Mouse (Mus musculus) MEL (cell line): ENCODE data around the gene Inppl1. TPM values are rescaled to one million over a fixed set of nuclear protein-coding genes. Genes with fewer than 3 reads are reported as not detected.

Experiments
- DNase-seq: peaks from one replicate; pipeline ENCODE4 v3.0.0; 2011; ENCODE audit warnings: low read depth, low spot score
- H3K27ac ChIP-seq: 2 replicates; pipeline ENCODE4 v1.5.1; 2012; ENCODE audit warnings: low read depth, mild to moderate bottlenecking, control low read depth, low read length, moderate library complexity; ENCODE audit not compliant: control insufficient read depth
- H3K27me3 ChIP-seq, 2 experiments: fragments of 150-350 bp in 1 of 2; sonication (generic) in 1 of 2; 2 replicates each; pipeline ENCODE4 v1.6.1; 2012; ENCODE audit warnings: low read length in 2 of 2, mild to moderate bottlenecking in 2 of 2, improper control_type of control experiment in 1 of 2, moderate library complexity in 1 of 2; ENCODE audit not compliant: insufficient read depth in 2 of 2, control insufficient read depth in 1 of 2
- H3K36me3 ChIP-seq, 2 experiments: 2 replicates each; pipeline ENCODE4 v1.6.1; 2012 to 2014; ENCODE audit warnings: low read length in 2 of 2, improper control_type of control experiment in 1 of 2, inconsistent platforms in 1 of 2, mild to moderate bottlenecking in 1 of 2; ENCODE audit not compliant: insufficient read depth in 2 of 2, control insufficient read depth in 1 of 2
- H3K4me1 ChIP-seq, 2 experiments: fragments of 150-350 bp in 1 of 2; sonication (generic) in 1 of 2; 2 replicates each; pipeline ENCODE4 v1.6.1; 2012; ENCODE audit warnings: low read length in 2 of 2, improper control_type of control experiment in 1 of 2, mild to moderate bottlenecking in 1 of 2; ENCODE audit not compliant: insufficient read depth in 2 of 2, control insufficient read depth in 1 of 2
- H3K4me3 ChIP-seq, 2 experiments: fragments of 150-350 bp in 1 of 2; sonication (generic) in 1 of 2; 2 replicates each; pipeline ENCODE4 v1.5.1; 2012; ENCODE audit warnings: low read depth in 2 of 2, low read length in 2 of 2, mild to moderate bottlenecking in 2 of 2, moderate library complexity in 2 of 2, control low read depth in 1 of 2, improper control_type of control experiment in 1 of 2; ENCODE audit not compliant: control insufficient read depth in 1 of 2, insufficient read depth in 1 of 2
- H3K79me2 ChIP-seq: 2 replicates; pipeline ENCODE4 v1.6.1; 2012; ENCODE audit warnings: mild to moderate bottlenecking, low read length, moderate library complexity; ENCODE audit not compliant: control insufficient read depth, poor library complexity, insufficient read depth
- H3K9ac ChIP-seq: 2 replicates; pipeline ENCODE4 v1.6.1; 2012; ENCODE audit warnings: low read depth, mild to moderate bottlenecking, control low read depth, low read length, moderate library complexity; ENCODE audit not compliant: control insufficient read depth, poor library complexity, severe bottlenecking
- H3K9me3 ChIP-seq: fragments of 150-350 bp; sonication (generic); replicated peaks from 2 replicates; pipeline ENCODE4 v1.6.1; 2012; ENCODE audit warnings: mild to moderate bottlenecking, low read length, improper control_type of control experiment, moderate library complexity; ENCODE audit not compliant: insufficient read depth
- E2F4 ChIP-seq: IDR thresholded peaks from 2 replicates; pipeline ENCODE4 v1.6.1; 2011; ENCODE audit warnings: low read depth, low read length, improper control_type of control experiment, borderline replicate concordance
- ETS1 ChIP-seq: IDR thresholded peaks from 2 replicates; pipeline ENCODE4 v1.6.1; 2012; ENCODE audit warnings: low read depth, mild to moderate bottlenecking, inconsistent platforms, low read length, improper control_type of control experiment, moderate library complexity
- GABPA ChIP-seq: IDR thresholded peaks from 2 replicates; pipeline ENCODE4 v1.6.1; 2012; ENCODE audit warnings: low read depth, mild to moderate bottlenecking, inconsistent platforms, low read length, improper control_type of control experiment, moderate library complexity
- HCFC1 ChIP-seq: IDR thresholded peaks from 2 replicates; pipeline ENCODE4 v1.6.1; 2012; ENCODE audit warnings: low read depth, mild to moderate bottlenecking, inconsistent platforms, low read length, improper control_type of control experiment, moderate library complexity
- JUND ChIP-seq: IDR thresholded peaks from 2 replicates; pipeline ENCODE4 v1.6.1; 2011; ENCODE audit warnings: low read depth, mild to moderate bottlenecking, improper control_type of control experiment, low read length
- KAT2A ChIP-seq: conservative IDR thresholded peaks from 2 replicates; pipeline ENCODE4 v1.6.1; 2012; ENCODE audit warnings: low read depth, low read length, improper control_type of control experiment, inconsistent platforms
- MAFK ChIP-seq: IDR thresholded peaks from 2 replicates; pipeline ENCODE4 v1.6.1; 2011; ENCODE audit warnings: low read depth, mild to moderate bottlenecking, low read length, improper control_type of control experiment, borderline replicate concordance
- MEF2A ChIP-seq: IDR thresholded peaks from 2 replicates; pipeline ENCODE4 v1.6.1; 2014; ENCODE audit warnings: low read depth, mild to moderate bottlenecking, inconsistent platforms, low read length, improper control_type of control experiment; ENCODE audit not compliant: poor library complexity, insufficient replicate concordance, severe bottlenecking; ENCODE audit errors: extremely low read depth
- MYB ChIP-seq: IDR thresholded peaks from 2 replicates; pipeline ENCODE4 v1.6.1; 2011; ENCODE audit warnings: mild to moderate bottlenecking, low read depth, low read length, improper control_type of control experiment
- NELFE ChIP-seq: IDR thresholded peaks from 2 replicates; pipeline ENCODE4 v1.6.1; 2011; ENCODE audit warnings: low read depth, low read length, improper control_type of control experiment
- TBP ChIP-seq: IDR thresholded peaks from 2 replicates; pipeline ENCODE4 v1.8.0; 2011; ENCODE audit warnings: low read depth, low read length, improper control_type of control experiment
- USF2 ChIP-seq, 2 experiments: IDR thresholded peaks; 2 replicates each; pipeline ENCODE4 v1.6.1; 2011 to 2012; ENCODE audit warnings: improper control_type of control experiment in 2 of 2, low read length in 2 of 2, borderline replicate concordance in 1 of 2, inconsistent platforms in 1 of 2, low read depth in 1 of 2, mild to moderate bottlenecking in 1 of 2; ENCODE audit not compliant: insufficient read depth in 1 of 2
- ZC3H11A ChIP-seq: IDR thresholded peaks from 2 replicates; pipeline ENCODE4 v1.6.1; 2012; ENCODE audit warnings: low read depth, mild to moderate bottlenecking, inconsistent platforms, low read length, improper control_type of control experiment
- polyA plus RNA-seq, 2 experiments: library from polyadenylated mRNA; stranded (reverse) in 1 of 2; unstranded in 1 of 2; fragments of >175 nt in 1 of 2; fragments of >200 nt in 1 of 2; gene quantifications; 2 replicates each; pipeline versions ENCODE4 v1.2.1 to v1.2.4; 2012; ENCODE audit warnings: low replicate concordance in 2 of 2, low read depth in 1 of 2; ENCODE audit not compliant: insufficient read length in 2 of 2, insufficient read depth in 1 of 2, missing spikeins in 1 of 2
- total RNA-seq: library from RNA; depleted of rRNA; stranded (reverse); fragments of 300-350 nt; gene quantifications from 2 replicates; pipeline ENCODE4 v1.2.3, GENCODE M21; 2012

Inppl1 gene
- total and polyA plus RNA-seq, 3 experiments: 9.5 to 31.3 TPM; not detected in 1

- no peaks in the 10 kb centered on the region for H3K36me3 ChIP-seq
- H3K79me2 ChIP-seq: no peaks in the 10 kb centered on the region
- no peaks in the 10 kb centered on the region for H3K4me1 ChIP-seq
- H3K4me3 ChIP-seq: no peak overlapping the region
- no peak for TF ChIP-seq USF2 (IDR thresholded peaks at IDR 0.05; ENCODE audit: borderline replicate concordance in 1 of 2, insufficient read depth in 1 of 2, low read depth in 1 of 2, low read length in 2 of 2)
- TF ChIP-seq MAFK: no peak
- no peak for TF ChIP-seq JUND
- TF ChIP-seq ZC3H11A: no peak
- TF ChIP-seq GABPA: no peak
- TF ChIP-seq NELFE: no peak
- TF ChIP-seq HCFC1: no peak
- TF ChIP-seq ETS1: no peak
- no peak overlapping the region for H3K9ac ChIP-seq
- no peak for DNase-seq
- H3K27ac ChIP-seq: no peak overlapping the region
- no peaks in the 10 kb centered on the region for H3K9me3 ChIP-seq
- H3K27me3 ChIP-seq: peaks cover 0 to 4% of the 10 kb centered on the region in 2 experiments; a peak in 2 of 4 replicates
Measured at GRCm38 (mm10) chr7:101884160-101884559, 46.1 kb upstream of the Inppl1 start.

DNA sequence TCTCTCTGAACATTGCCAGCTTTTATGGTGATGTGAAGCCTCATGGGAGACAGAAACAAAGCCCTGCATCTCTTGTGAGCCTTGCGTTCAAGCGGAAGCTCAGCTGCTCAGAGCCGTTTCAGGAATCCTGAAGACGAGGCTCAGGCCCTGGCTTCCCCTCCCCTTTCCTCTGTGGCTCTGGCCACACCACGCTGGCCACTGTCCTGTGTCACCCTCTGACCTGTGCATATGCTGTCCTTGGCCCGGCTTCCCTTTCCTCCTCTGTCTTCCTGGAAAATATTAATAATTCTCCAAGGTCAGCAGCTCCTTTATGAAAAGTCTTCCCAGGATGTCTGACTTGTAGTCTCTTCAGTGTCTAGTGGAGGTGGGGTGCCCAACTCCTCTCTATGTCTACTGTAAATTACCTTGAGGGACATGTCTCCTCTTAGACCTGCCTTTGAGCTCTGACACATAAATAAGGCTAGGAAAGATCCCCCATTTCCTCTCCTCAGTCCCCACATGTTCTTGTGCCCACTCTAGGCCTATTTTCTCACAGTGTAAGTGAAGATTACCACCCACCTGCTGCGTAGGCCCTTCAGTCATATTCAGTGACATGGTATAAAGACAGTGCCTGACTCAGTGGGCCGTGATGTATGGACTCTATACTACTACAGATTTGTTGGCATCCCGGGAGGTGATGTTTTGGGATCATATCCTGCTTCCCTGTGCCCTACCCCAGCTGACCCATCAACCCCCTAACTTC is 44.6 kb upstream of the Inppl1 start:
- H3K27ac ChIP-seq: no peak overlapping the region
- no peak for DNase-seq

GRCm38 (mm10) chr7:101880855-101881254 is 42.8 kb upstream of the Inppl1 start:
- Histone ChIP-seq H3K27ac (no peak overlapping the region), H3K79me2 (no peaks in the 10 kb centered on the region), H3K9ac (no peak overlapping the region), H3K4me1 (no peaks in the 10 kb centered on the region), H3K36me3 (no peaks in the 10 kb centered on the region), H3K9me3 (no peaks in the 10 kb centered on the region), H3K27me3 (peaks cover 0 to 2% of the 10 kb centered on the region in 2 experiments; a peak in 2 of 4 replicates), H3K4me3 (no peak overlapping the region)
- DNase-seq: no peak
- TF ChIP-seq KAT2A (no peak), GABPA (no peak)

More for the DNA sequence above, 44.6 kb upstream of the Inppl1 start:
- H3K9ac ChIP-seq: no peak overlapping the region
- H3K79me2 ChIP-seq: no peaks in the 10 kb centered on the region
- peaks cover 0 to 2% of the 10 kb centered on the region in 2 experiments; a peak in 2 of 4 replicates for H3K27me3 ChIP-seq
- no peaks in the 10 kb centered on the region for H3K9me3 ChIP-seq
- TF ChIP-seq GABPA (no peak), KAT2A (no peak), TBP (no peak), MEF2A (no peak), ETS1 (no peak), E2F4 (no peak), MYB (no peak)
- no peaks in the 10 kb centered on the region for H3K36me3 ChIP-seq
- H3K4me3 ChIP-seq: no peak overlapping the region
- no peaks in the 10 kb centered on the region for H3K4me1 ChIP-seq
